Comparison of ENCODE assay signal across 9 mouse cellular contexts in the genomic region with DNA sequence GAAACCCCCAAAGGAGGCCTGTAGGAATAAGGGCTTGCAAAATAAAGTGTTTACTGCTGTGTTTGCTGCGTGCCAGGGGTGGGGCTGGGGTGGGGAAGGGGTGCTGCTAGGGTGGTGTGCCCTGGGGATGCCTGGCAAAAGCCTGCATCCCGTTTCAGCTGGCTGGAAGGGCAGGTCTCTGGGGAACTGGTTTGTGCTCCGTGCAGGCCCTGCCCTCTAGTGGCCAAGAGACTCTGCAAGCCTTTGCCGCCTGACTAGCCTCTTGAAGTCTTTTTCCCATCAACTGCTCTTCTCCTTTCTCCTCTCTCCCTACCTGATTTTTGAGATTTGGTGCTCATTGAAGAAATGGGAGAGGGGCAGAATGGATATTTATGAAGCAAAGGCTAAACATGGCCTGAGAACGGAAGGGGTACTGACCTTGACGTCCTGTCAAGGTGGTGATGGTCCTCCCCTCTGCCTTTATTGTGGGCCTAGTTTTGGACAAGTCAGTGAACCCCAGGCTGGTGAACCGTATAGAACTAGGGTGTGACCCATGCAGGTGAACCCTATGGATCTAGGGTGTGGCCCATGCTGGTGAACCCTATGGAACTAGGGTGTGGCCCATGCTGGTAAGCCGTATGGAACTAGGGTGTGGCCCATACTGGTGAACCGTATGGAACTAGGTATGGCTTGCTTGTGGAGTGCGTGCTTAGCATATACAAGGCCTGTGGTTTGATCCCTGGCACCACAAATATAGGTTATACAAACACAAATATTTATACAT. TPM values are rescaled to one million over a fixed set of nuclear protein-coding genes. Genes with fewer than 3 reads are reported as not detected.
DNase-seq lines count a peak whose midpoint lies in the region; ATAC-seq lines count a peak whose summit lies in the region.
"Had no signal": no experiment of that assay in that cellular context is flagged by ENCODE, and none has a peak within 500 bp of the region (broad histone marks: within the 10 kb centered on the region; RNA-seq: fewer than 3 reads in every experiment).

No protein-coding gene starts in this region.

- H3K27me3 ChIP-seq in heart, embryonic 10.5 days (ENCODE audit: insufficient read depth, poor library complexity, severe bottlenecking), result peaks cover 7% of the 10 kb centered on the region; the same call in 1 of the 2 replicates
- H3K27me3 ChIP-seq: hindbrain, embryonic 15.5 days had no signal

- DNase-seq in ES-CJ7 (ENCODE audit: low read depth, low spot score), result peak; percentile 75
- DNase-seq in adrenal gland, adult 18-20 months (ENCODE audit: low spot score in 2 of 2), result peak; percentile 51 to 55
- peak; percentile 86 for DNase-seq in embryo, embryonic 10.5 days (ENCODE audit: low spot score)
- DNase-seq in heart, embryonic 10.5 days (ENCODE audit: low spot score), result peak; percentile 89
- DNase-seq in kidney, postnatal 36 days, result peak; percentile 84 to 89
- DNase-seq in lung, adult 18-20 months, result peak; percentile 60 to 65
- DNase-seq in ovary, postnatal 36 days (ENCODE audit: low spot score), result peak; percentile 63

- no peak for ATAC-seq in monocyte, adult 5-6 weeks (replicated peaks; ENCODE audit: insufficient number of reproducible peaks, low FRiP score, low TSS enrichment, poor library complexity, severe bottlenecking)

- no peak overlapping the region for H3K27ac ChIP-seq in heart, embryonic 10.5 days
- H3K27ac ChIP-seq: hindbrain, embryonic 15.5 days had no signal

- 41% methylated on average over 10 of the region's 10 CpGs for WGBS in heart, embryonic 10.5 days

- no peak overlapping the region for H3K4me3 ChIP-seq in heart, embryonic 10.5 days
- H3K4me3 ChIP-seq: hindbrain, embryonic 15.5 days had no signal

- H3K4me1 ChIP-seq in heart, embryonic 10.5 days, result peaks cover 8% of the 10 kb centered on the region

- no peaks in the 10 kb centered on the region for H3K36me3 ChIP-seq in heart, embryonic 10.5 days
- H3K36me3 ChIP-seq: hindbrain, embryonic 15.5 days had no signal

- H3K9me3 ChIP-seq in heart, embryonic 10.5 days, result no peaks in the 10 kb centered on the region
- H3K9me3 ChIP-seq: hindbrain, embryonic 15.5 days had no signal

RNA-seq across cellular contexts. Expression of gene Acp6, which starts 26.7 kb away (rescaled TPM):
- total RNA-seq in adrenal gland, adult 18-20 months (2021), result 10 to 100 TPM; 37.6 to 46.8 TPM
- polyA plus RNA-seq in heart, embryonic 10.5 days (2016; fragmentation: Nextera tagmentation; extraction: Ambion mirVana), result 54.0 and 66.9 TPM in 2 replicates
- 17.2 to 25.0 TPM (median 18.9 TPM) in 3 replicates for total RNA-seq in monocyte, adult 5-6 weeks (2017)
